Mouse (Mus musculus): ENCODE measurements around the gene Cnpy1. TPM values are rescaled to one million over a fixed set of nuclear protein-coding genes. Genes with fewer than 3 reads are reported as not detected.

The Cnpy1 gene
- total and polyA plus RNA-seq, 3 experiments, result not detected

GRCm38 (mm10) chr5:28175570-28175919 is 70.1 kb downstream of the Cnpy1 start:
- Histone ChIP-seq H3K79me2 (ENCODE audit: control insufficient read depth, insufficient read depth, low read length, poor library complexity) (no peaks in the 10 kb centered on the region), H3K9me3 (replicated peaks; ENCODE audit: insufficient read depth, low read length) (no peaks in the 10 kb centered on the region; the same call in 1 of the 2 replicates), H3K9ac (ENCODE audit: control insufficient read depth, low read depth, low read length, poor library complexity, severe bottlenecking) (no peak overlapping the region), H3K4me1 (ENCODE audit: control insufficient read depth in 1 of 2, insufficient read depth in 2 of 2, low read length in 2 of 2) (no peaks in the 10 kb centered on the region), H3K4me3 (ENCODE audit: control insufficient read depth in 1 of 2, insufficient read depth in 1 of 2, low read depth in 2 of 2, low read length in 2 of 2) (no peak overlapping the region), H3K36me3 (ENCODE audit: control insufficient read depth in 1 of 2, insufficient read depth in 2 of 2, low read length in 2 of 2) (no peaks in the 10 kb centered on the region), H3K27me3 (ENCODE audit: control insufficient read depth in 1 of 2, insufficient read depth in 2 of 2, low read length in 2 of 2) (no peaks in the 10 kb centered on the region), H3K27ac (ENCODE audit: control insufficient read depth, low read depth, low read length) (no peak overlapping the region)
- TF ChIP-seq GATA1 (IDR thresholded peaks at IDR 0.05; ENCODE audit: low read depth, low read length), result no peak
- no peak for TF ChIP-seq KAT2A (conservative IDR thresholded peaks at IDR 0.05; ENCODE audit: low read depth, low read length)
- TF ChIP-seq MEF2A (IDR thresholded peaks at IDR 0.05; ENCODE audit: extremely low read depth, insufficient replicate concordance, low read depth, low read length, poor library complexity, severe bottlenecking), result no peak
- TF ChIP-seq USF2 (IDR thresholded peaks at IDR 0.05; ENCODE audit: borderline replicate concordance in 1 of 2, insufficient read depth in 1 of 2, low read depth in 1 of 2, low read length in 2 of 2), result no peak
- no peak for TF ChIP-seq MXI1 (IDR thresholded peaks at IDR 0.05; ENCODE audit: low read depth, low read length)
- no peak for TF ChIP-seq NRF1 (IDR thresholded peaks at IDR 0.05; ENCODE audit: insufficient read depth, low read depth, low read length, poor library complexity, severe bottlenecking)
- TF ChIP-seq RCOR1 (IDR thresholded peaks at IDR 0.05; ENCODE audit: low read depth, low read length), result no peak
- no peak for TF ChIP-seq CHD1 (IDR thresholded peaks at IDR 0.05; ENCODE audit: low read depth, low read length)
- TF ChIP-seq TAL1 (IDR thresholded peaks at IDR 0.05; ENCODE audit: low read length), result no peak
- TF ChIP-seq SMC3 (IDR thresholded peaks at IDR 0.05; ENCODE audit: low read depth, low read length), result no peak
- TF ChIP-seq POLR2AphosphoS5 (IDR thresholded peaks at IDR 0.05; ENCODE audit: borderline replicate concordance, low read depth, low read length), result no peak
- no peak for TF ChIP-seq HCFC1 (IDR thresholded peaks at IDR 0.05; ENCODE audit: low read depth, low read length)
- TF ChIP-seq NELFE (IDR thresholded peaks at IDR 0.05; ENCODE audit: low read depth, low read length), result no peak
- DNase-seq (ENCODE audit: low read depth, low spot score), result no peak

- DNase-seq (ENCODE audit: low read depth, low spot score), result no peak
- H3K4me1 ChIP-seq (ENCODE audit: control insufficient read depth in 1 of 2, insufficient read depth in 2 of 2, low read length in 2 of 2), result no peaks in the 10 kb centered on the region
- H3K27ac ChIP-seq (ENCODE audit: control insufficient read depth, low read depth, low read length), result no peak overlapping the region
- H3K79me2 ChIP-seq (ENCODE audit: control insufficient read depth, insufficient read depth, low read length, poor library complexity), result no peaks in the 10 kb centered on the region
- H3K9me3 ChIP-seq (replicated peaks; ENCODE audit: insufficient read depth, low read length), result no peaks in the 10 kb centered on the region; the same call in 1 of the 2 replicates
- no peak overlapping the region for H3K4me3 ChIP-seq (ENCODE audit: control insufficient read depth in 1 of 2, insufficient read depth in 1 of 2, low read depth in 2 of 2, low read length in 2 of 2)
- H3K27me3 ChIP-seq (ENCODE audit: control insufficient read depth in 1 of 2, insufficient read depth in 2 of 2, low read length in 2 of 2), result no peaks in the 10 kb centered on the region
- H3K9ac ChIP-seq (ENCODE audit: control insufficient read depth, low read depth, low read length, poor library complexity, severe bottlenecking), result no peak overlapping the region
- TF ChIP-seq ZKSCAN1 (IDR thresholded peaks at IDR 0.05; ENCODE audit: low read depth, low read length) (no peak), UBTF (IDR thresholded peaks at IDR 0.05; ENCODE audit: borderline replicate concordance, insufficient read depth, low read depth, low read length) (no peak), RCOR1 (IDR thresholded peaks at IDR 0.05; ENCODE audit: low read depth, low read length) (no peak), NELFE (IDR thresholded peaks at IDR 0.05; ENCODE audit: low read depth, low read length) (no peak), CHD1 (IDR thresholded peaks at IDR 0.05; ENCODE audit: low read depth, low read length) (no peak), TBP (IDR thresholded peaks at IDR 0.05; ENCODE audit: low read depth, low read length) (no peak), ZNF384 (IDR thresholded peaks at IDR 0.05; ENCODE audit: low read depth, low read length) (no peak), CTCF (IDR thresholded peaks at IDR 0.05 in 2 of 3, conservative IDR thresholded peaks at IDR 0.05 in 1 of 3; ENCODE audit: control insufficient read depth in 1 of 3, insufficient read depth in 1 of 3, low read depth in 2 of 3, low read length in 3 of 3, poor library complexity in 1 of 3, severe bottlenecking in 1 of 3) (no peak), JUND (IDR thresholded peaks at IDR 0.05; ENCODE audit: low read depth, low read length) (no peak), ELF1 (IDR thresholded peaks at IDR 0.05; ENCODE audit: low read depth, low read length) (no peak), POLR2AphosphoS5 (IDR thresholded peaks at IDR 0.05; ENCODE audit: borderline replicate concordance, low read depth, low read length) (no peak), ZC3H11A (IDR thresholded peaks at IDR 0.05; ENCODE audit: low read depth, low read length) (no peak), GABPA (IDR thresholded peaks at IDR 0.05; ENCODE audit: low read depth, low read length) (no peak), SIN3A (IDR thresholded peaks at IDR 0.05; ENCODE audit: low read length) (no peak)
- no peaks in the 10 kb centered on the region for H3K36me3 ChIP-seq (ENCODE audit: control insufficient read depth in 1 of 2, insufficient read depth in 2 of 2, low read length in 2 of 2)
These were observed 70.6 kb downstream of the Cnpy1 start for GRCm38 (mm10) chr5:28174876-28175569.
